Mouse (Mus musculus): ENCODE data around the gene Syt16. TPM values are rescaled to one million over a fixed set of nuclear protein-coding genes. Genes with fewer than 3 reads are reported as not detected.

Gene Syt16
- polyA plus RNA-seq, 1 experiment: not detected

- Histone ChIP-seq H3K36me3 (ENCODE audit: control insufficient read depth, insufficient read depth) (no peaks in the 10 kb centered on the region), H3K79me2 (ENCODE audit: control insufficient read depth, insufficient read depth) (no peaks in the 10 kb centered on the region), H3K4me2 (ENCODE audit: low read depth) (no peak overlapping the region), H3ac (ENCODE audit: control insufficient read depth, insufficient read length) (no peak overlapping the region), H3K4me3 (no peak overlapping the region), H3K27me3 (ENCODE audit: control insufficient read depth, insufficient read depth, insufficient read length) (no peaks in the 10 kb centered on the region)
- TF ChIP-seq POLR2AphosphoS2 (IDR thresholded peaks at IDR 0.05; ENCODE audit: insufficient read length, low read depth) (no peak), REST (IDR thresholded peaks at IDR 0.05; ENCODE audit: insufficient read depth, insufficient read length) (no peak), CEBPB (IDR thresholded peaks at IDR 0.05; ENCODE audit: insufficient read depth, poor library complexity, severe bottlenecking) (no peak), TCF12 (IDR thresholded peaks at IDR 0.05; ENCODE audit: insufficient read depth, poor library complexity, severe bottlenecking) (no peak), TCF3 (IDR thresholded peaks at IDR 0.05; ENCODE audit: insufficient read length, low read depth) (no peak)
Observed at GRCm38 (mm10) chr12:74268644-74269285, 271.3 kb downstream of the Syt16 start.

DNA sequence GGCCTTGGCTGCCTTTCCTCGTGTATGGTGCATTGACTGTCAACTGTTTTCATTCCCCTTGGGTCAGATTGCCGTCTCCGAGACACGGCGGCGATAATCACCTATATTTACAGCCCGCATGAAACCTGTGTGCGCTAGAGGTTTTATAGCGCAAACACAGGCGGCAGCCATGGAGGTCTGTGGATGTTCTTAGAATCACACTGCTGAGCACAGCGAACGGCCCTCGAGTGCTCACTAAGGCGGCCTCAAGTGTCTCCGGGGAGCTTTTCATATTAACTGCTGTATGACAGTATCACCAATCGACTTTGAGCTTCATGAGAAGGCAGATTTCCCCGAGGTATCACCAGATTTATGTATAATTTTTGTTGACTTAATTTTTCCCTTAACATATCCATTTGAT lies 275.1 kb downstream of the Syt16 start:
- no peak for TF ChIP-seq CEBPB (IDR thresholded peaks at IDR 0.05; ENCODE audit: insufficient read depth, poor library complexity, severe bottlenecking)
- TF ChIP-seq REST (IDR thresholded peaks at IDR 0.05; ENCODE audit: insufficient read depth, insufficient read length): no peak
- no peak for TF ChIP-seq POLR2A (IDR thresholded peaks at IDR 0.05; ENCODE audit: insufficient read length, low read depth)
- no peak for TF ChIP-seq SRF (IDR thresholded peaks at IDR 0.05; ENCODE audit: control insufficient read depth, insufficient read length, low read depth)
- TF ChIP-seq POLR2AphosphoS2 (IDR thresholded peaks at IDR 0.05; ENCODE audit: insufficient read length, low read depth): no peak
- TF ChIP-seq MYOD1 (IDR thresholded peaks at IDR 0.05; ENCODE audit: control insufficient read depth in 1 of 3, insufficient read length in 2 of 3, low read depth in 2 of 3): no peak
- no peak for TF ChIP-seq MYOG (IDR thresholded peaks at IDR 0.05; ENCODE audit: control insufficient read depth in 1 of 3, insufficient read depth in 1 of 3, insufficient read length in 2 of 3, low read depth in 2 of 3)
- no peak for TF ChIP-seq USF1 (IDR thresholded peaks at IDR 0.05; ENCODE audit: low read depth)
- no peak for TF ChIP-seq E2F4 (IDR thresholded peaks at IDR 0.05; ENCODE audit: insufficient read depth)
- Histone ChIP-seq H3K27me3 (ENCODE audit: control insufficient read depth, insufficient read depth, insufficient read length) (no peaks in the 10 kb centered on the region), H3K4me2 (ENCODE audit: low read depth) (no peak overlapping the region)

DNA sequence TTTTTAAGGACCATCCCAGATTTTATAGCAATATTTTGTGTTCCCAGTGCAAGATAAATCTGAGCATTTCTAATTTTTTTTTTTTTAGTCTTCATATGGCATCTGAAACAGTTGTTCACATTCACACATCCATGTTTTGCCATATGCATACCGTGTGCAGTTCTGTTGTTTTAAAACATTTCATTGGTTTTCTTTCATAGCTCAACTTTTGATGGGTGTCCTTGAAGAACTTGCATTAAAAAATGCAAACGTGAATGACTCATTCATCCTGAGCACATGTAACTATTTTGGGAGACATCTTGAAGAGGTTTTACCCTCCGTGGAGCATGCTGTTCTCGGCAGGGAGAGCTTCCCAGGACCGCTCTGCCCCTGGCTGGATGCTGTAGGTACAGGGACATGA lies 279.8 kb downstream of the Syt16 start:
- TF ChIP-seq E2F4 (IDR thresholded peaks at IDR 0.05; ENCODE audit: insufficient read depth): no peak
- no peak for TF ChIP-seq MAX (IDR thresholded peaks at IDR 0.05; ENCODE audit: low read depth)
- no peak for TF ChIP-seq MYOD1 (IDR thresholded peaks at IDR 0.05; ENCODE audit: control insufficient read depth in 1 of 3, insufficient read length in 2 of 3, low read depth in 2 of 3)
- no peak for TF ChIP-seq TCF12 (IDR thresholded peaks at IDR 0.05; ENCODE audit: insufficient read depth, poor library complexity, severe bottlenecking)
- TF ChIP-seq SRF (IDR thresholded peaks at IDR 0.05; ENCODE audit: control insufficient read depth, insufficient read length, low read depth): no peak
- TF ChIP-seq USF1 (IDR thresholded peaks at IDR 0.05; ENCODE audit: low read depth): no peak
- TF ChIP-seq REST (IDR thresholded peaks at IDR 0.05; ENCODE audit: insufficient read depth, insufficient read length): no peak
- TF ChIP-seq TCF3 (IDR thresholded peaks at IDR 0.05; ENCODE audit: insufficient read length, low read depth): no peak
- TF ChIP-seq POLR2AphosphoS2 (IDR thresholded peaks at IDR 0.05; ENCODE audit: insufficient read length, low read depth): no peak
- TF ChIP-seq POLR2A (IDR thresholded peaks at IDR 0.05; ENCODE audit: insufficient read length, low read depth): no peak
- TF ChIP-seq CEBPB (IDR thresholded peaks at IDR 0.05; ENCODE audit: insufficient read depth, poor library complexity, severe bottlenecking): no peak
- TF ChIP-seq MYOG (IDR thresholded peaks at IDR 0.05; ENCODE audit: control insufficient read depth in 1 of 3, insufficient read depth in 1 of 3, insufficient read length in 2 of 3, low read depth in 2 of 3): no peak
- Histone ChIP-seq H3K36me3 (ENCODE audit: control insufficient read depth, insufficient read depth) (no peaks in the 10 kb centered on the region), H3K79me2 (ENCODE audit: control insufficient read depth, insufficient read depth) (no peaks in the 10 kb centered on the region), H3K4me2 (ENCODE audit: low read depth) (no peak overlapping the region), H3K27me3 (ENCODE audit: control insufficient read depth, insufficient read depth, insufficient read length) (no peaks in the 10 kb centered on the region), H3ac (ENCODE audit: control insufficient read depth, insufficient read length) (no peak overlapping the region), H3K4me3 (no peak overlapping the region)

More for the DNA sequence above, 275.1 kb downstream of the Syt16 start:
- no peaks in the 10 kb centered on the region for H3K79me2 ChIP-seq (ENCODE audit: control insufficient read depth, insufficient read depth)
- H3K36me3 ChIP-seq (ENCODE audit: control insufficient read depth, insufficient read depth): no peaks in the 10 kb centered on the region
- no peak overlapping the region for H3ac ChIP-seq (ENCODE audit: control insufficient read depth, insufficient read length)
- H3K4me3 ChIP-seq: no peak overlapping the region

GRCm38 (mm10) chr12:74281403-74281802 lies 283.9 kb downstream of the Syt16 start:
- Histone ChIP-seq H3K79me2 (ENCODE audit: control insufficient read depth, insufficient read depth) (no peaks in the 10 kb centered on the region), H3K36me3 (ENCODE audit: control insufficient read depth, insufficient read depth) (no peaks in the 10 kb centered on the region), H3K4me3 (no peak overlapping the region)

More at GRCm38 (mm10) chr12:74281403-74281802, 283.9 kb downstream of the Syt16 start:
- Histone ChIP-seq H3ac (ENCODE audit: control insufficient read depth, insufficient read length) (no peak overlapping the region), H3K4me2 (ENCODE audit: low read depth) (no peak overlapping the region), H3K27me3 (ENCODE audit: control insufficient read depth, insufficient read depth, insufficient read length) (peaks cover 6% of the 10 kb centered on the region)
- TF ChIP-seq CEBPB (IDR thresholded peaks at IDR 0.05; ENCODE audit: insufficient read depth, poor library complexity, severe bottlenecking): no peak
- no peak for TF ChIP-seq TCF3 (IDR thresholded peaks at IDR 0.05; ENCODE audit: insufficient read length, low read depth)
- no peak for TF ChIP-seq MYOD1 (IDR thresholded peaks at IDR 0.05; ENCODE audit: control insufficient read depth in 1 of 3, insufficient read length in 2 of 3, low read depth in 2 of 3)
- TF ChIP-seq MAX (IDR thresholded peaks at IDR 0.05; ENCODE audit: low read depth): no peak
- TF ChIP-seq E2F4 (IDR thresholded peaks at IDR 0.05; ENCODE audit: insufficient read depth): no peak
- TF ChIP-seq SRF (IDR thresholded peaks at IDR 0.05; ENCODE audit: control insufficient read depth, insufficient read length, low read depth): no peak
- no peak for TF ChIP-seq TCF12 (IDR thresholded peaks at IDR 0.05; ENCODE audit: insufficient read depth, poor library complexity, severe bottlenecking)
- TF ChIP-seq REST (IDR thresholded peaks at IDR 0.05; ENCODE audit: insufficient read depth, insufficient read length): no peak
- TF ChIP-seq POLR2A (IDR thresholded peaks at IDR 0.05; ENCODE audit: insufficient read length, low read depth): no peak
- no peak for TF ChIP-seq POLR2AphosphoS2 (IDR thresholded peaks at IDR 0.05; ENCODE audit: insufficient read length, low read depth)
- no peak for TF ChIP-seq USF1 (IDR thresholded peaks at IDR 0.05; ENCODE audit: low read depth)
- no peak for TF ChIP-seq MYOG (IDR thresholded peaks at IDR 0.05; ENCODE audit: control insufficient read depth in 1 of 3, insufficient read depth in 1 of 3, insufficient read length in 2 of 3, low read depth in 2 of 3)
